Mouse (Mus musculus) right cerebral cortex, postnatal 36 days (tissue): ENCODE data around the gene Lin9.

ENCODE experiments used
- DNase-seq, 2 experiments: peaks; one replicate each; pipeline ENCODE4 v3.0.0; 2022; ENCODE audit warnings: low spot score in 2 of 2, mixed read lengths in 1 of 2

The Lin9 gene

DNA sequence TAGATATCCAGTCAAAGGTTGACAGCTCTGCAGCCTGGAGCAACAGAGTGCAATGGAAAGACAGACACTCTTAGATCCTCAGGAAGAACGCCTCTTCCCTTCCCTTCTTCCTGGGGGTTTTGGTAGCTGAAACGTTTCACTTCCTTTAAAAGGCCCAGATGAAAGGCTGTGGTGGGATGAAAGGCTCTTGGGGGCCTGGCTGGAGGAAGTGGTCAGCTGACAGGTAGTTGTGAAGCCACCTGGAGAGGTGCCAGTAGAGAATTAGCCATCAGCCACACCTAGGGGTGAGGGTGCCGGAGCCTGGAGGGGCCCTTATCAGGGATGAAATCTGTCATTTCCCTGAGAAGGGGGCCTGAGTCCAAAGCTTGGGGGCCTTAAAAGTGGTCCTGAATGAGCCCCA, 66.4 kb downstream of the Lin9 start:
- DNase-seq = no peak

DNA sequence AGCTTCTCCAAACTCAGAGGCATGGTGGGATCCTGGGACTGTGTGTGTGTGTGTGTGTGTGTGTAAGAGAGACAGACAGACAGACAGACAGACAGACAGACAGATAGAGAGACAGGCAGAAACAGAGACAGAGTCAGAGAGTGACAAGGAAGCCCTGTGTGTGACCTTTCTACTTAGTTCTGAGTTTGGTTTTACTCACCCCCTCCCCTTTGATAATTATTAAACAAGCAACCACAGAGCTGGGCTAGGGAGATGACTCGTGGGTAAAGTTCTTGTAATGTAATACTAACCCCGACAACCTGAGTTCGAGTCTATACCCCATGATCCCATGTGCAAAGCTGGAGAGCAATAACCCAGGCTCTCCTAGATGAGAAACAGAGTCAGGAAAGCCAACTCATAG, 66.9 kb downstream of the Lin9 start:
- no peak for DNase-seq

DNA sequence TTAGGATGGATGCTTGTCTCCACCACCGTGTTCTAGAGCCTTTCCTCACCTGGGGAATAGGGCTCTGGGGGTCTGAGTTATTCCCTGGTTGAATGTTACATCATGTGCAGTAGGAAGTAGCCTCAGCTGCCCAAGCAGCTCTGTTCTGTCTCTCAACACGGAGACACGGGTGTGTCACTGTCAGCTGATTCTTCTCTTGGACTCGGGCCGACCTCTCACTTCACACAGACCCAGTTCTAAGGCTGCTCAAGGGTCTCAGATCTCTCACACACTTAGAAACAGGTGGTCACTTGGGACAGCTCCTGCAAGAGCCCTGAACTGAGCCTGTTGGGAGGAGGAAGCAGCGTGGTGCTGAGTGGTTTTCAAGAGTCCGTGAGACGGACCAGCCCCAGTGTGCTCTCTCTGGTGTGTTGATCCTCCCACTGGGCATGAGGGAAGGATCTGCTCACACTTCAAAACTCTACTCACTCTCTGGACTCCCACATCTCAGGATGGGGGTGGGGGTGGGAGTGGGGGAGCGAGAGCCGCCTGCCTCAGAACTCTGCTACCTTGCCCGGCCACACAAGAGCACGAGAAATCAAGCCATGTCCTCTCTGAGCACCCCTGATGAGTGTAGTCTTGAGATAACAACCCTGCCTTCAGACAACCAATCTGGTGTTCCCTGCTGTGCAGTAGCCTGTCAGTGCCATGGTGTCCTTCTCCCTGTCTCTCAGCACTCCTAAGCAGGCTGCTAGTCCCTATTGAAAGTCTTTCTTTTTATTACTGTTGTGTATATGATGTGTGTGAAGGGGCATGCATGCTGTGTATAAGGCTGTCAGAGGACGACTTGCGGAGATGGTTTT, 68.2 kb downstream of the Lin9 start:
- DNase-seq = no peak

DNA sequence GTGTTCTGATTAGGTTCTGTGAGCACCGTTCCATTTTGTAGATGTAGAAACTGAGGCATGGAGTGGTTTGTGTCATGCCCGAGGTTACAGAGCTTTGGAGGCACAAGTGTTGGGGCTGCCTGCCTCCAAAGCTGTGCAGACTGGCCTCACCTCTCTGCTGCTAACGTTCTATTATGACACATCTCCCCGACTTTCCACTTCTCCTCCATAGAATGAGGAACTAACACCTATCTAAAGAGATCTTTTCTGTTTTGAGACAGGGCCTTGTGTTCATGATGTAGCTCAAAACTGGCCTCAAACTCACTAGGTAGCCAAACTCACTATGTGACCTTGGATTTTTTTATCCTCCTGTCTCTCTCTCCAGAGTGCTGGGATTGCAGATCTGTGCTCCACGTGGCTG, 77.8 kb downstream of the Lin9 start:
- no peak for DNase-seq

DNA sequence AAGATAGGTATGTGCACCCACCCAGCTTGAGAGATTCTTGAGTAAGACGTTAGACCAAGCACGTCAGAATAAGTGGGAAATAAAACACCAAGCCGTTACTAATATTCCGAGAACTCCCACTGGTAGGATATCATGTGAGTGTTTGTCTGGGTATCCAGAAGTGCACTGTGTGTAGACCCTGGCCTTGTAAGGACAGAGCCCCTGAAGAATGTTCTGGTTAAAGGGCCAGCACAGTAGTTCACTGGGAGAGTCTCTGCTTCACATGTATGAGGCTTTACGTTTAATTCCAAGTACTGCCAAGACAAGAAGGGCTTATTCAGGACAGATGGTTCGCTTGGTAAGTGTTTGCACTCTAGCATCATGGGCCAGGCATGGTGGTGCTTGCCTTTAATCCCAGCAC, 78.5 kb downstream of the Lin9 start:
- DNase-seq = no peak

DNA sequence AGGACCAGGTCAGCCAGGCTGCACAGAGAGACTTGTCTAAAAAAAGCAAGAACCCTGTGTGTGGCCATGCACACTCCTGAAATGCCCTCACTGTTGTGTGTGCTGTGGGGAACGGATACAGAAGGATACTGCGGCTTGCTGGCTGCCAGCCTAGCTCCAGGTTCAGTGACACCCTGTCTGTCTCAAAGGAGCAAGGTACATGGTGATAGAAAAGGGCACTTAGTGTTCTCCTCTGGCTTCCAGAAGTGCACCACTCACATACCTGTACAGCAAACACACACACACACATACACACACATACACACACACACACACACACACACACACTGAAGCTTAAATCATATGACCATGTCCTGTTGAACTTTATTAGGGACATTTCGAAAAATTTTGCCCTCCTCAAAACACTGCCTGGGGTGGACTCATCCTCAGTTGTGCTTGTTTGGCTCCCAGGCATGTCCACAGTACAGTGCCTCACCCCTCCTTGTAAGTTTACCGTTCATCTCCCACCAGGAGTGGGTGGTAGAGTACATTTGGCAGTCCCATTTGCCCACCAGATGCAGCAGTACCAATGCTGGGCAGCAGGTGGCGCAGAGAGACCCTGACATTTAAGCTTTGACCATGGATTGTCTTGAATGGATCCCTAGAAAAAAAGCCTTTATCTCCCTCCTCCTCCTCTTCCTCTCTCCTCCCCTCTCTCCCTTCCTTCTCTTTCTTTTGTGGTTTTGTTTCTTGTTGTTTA, 79.2 kb downstream of the Lin9 start:
- DNase-seq = peak; percentile 56 to 68

DNA sequence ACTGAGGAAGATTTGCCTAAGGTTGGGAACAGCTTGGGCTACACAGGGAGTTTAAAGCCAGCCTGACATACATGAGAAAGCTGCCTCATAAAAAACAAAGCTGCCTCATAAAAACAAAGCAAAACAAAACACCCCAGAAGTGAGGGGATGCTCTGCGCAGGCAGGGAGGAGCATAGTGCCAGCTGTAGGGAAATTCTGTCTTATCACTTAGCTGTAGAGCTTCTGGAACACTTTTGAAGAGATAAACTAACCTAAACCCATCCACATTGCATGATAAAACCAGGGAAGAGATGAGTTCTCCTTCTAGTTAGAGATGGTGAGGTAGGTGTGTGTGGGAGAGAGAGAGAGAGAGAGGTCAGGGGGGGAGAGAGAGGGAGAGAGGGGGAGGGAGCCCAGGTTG, 81.7 kb downstream of the Lin9 start:
- DNase-seq = no peak

DNA sequence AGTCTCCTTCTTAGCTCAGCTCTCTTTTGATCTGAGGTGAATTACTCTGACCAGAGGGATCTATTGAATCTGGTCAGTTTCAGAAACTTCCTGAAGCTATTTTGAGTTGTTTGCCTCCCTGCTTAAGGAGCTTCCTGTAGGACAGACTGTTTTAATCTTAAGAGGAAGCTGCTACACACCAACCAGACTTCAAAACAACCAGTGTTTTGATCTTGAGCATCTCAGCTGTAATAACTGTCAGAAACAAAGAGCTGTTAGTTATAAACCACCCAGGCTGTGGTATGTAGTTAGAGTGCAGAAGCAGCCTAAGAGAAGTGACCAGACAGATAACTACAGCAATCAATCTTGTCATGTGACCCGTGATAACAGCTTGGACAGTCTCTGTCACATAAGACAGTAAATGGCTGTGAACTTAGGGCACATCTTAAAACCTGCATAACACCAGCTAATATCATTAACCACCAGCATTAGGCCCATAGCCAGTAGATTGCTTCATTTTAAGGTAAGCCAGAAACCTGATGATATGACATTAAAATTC, 82.8 kb downstream of the Lin9 start:
- DNase-seq = no peak

DNA sequence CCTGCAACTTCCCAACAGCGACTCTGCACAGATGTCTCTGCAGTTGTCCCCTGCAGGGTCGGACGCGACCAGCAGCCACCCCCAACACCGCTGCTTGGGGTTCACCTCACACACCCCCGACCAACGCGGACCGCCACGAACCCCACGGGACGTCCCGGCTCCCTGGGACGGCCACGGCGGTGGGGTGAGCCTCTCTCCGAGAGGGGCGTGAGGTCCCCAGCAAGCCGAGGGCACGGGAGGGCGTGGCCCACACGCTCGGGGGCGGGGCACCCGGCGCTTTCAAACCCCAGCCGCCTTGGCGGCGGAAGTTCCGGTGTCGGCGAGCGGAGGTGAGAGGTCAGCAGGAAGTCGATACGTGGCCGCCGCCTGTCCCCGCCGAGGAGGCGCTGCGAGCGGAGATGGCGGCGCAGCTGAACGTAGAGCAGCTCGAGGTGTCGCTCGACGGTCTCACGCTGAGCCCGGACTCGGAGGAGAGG, 84.8 kb downstream of the Lin9 start, which contains the start of gene Acbd3:
Acbd3 (plus strand) TSS at position 340 of the 476 bp plus-strand sequence.
- DNase-seq = peak; percentile 86 to 87

DNA sequence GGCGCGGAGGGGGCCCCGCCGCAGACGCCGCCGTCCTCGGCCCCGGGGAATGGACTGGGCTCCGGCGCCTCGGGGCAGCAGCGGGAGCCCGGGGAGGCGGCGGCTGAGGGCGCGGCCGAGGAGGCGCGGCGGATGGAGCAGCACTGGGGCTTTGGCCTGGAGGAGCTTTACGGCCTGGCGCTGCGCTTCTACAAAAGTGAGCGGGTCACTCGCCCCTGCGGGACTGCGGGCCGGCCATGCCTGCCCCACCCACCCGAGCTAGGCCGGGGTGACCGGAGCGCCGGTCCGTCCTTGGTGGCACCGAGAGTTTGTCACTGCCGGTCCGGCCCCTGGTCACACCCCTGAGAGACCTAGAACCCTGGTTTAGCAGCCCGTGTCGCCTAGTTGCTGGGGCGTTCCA, 85.2 kb downstream of the Lin9 start:
- DNase-seq = no peak

DNA sequence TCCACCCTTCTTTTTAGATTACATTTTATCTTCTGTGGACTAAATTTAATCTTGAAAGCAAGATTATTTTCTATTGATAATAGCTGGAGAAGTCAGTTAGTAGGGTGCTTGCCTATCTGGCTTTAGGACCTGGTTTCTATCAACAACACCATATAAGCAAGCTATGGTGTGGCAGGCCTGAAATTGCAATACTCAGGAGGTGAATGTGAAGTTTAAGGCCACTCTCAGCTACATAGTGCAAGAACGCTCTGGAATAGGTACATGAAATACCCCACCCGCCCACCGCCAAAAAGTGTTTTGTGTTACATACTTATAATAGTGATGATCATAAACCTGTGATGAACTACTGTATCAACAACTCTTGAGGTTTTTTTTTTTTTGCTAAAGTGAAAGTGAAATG, 88.3 kb downstream of the Lin9 start:
- DNase-seq = no peak
